Mouse (Mus musculus): Measurements from ENCODE around the gene Erbb4. TPM values are rescaled to one million over a fixed set of nuclear protein-coding genes. Genes with fewer than 3 reads are reported as not detected.

The Erbb4 gene
- total RNA-seq, 2 experiments from 2014 or later: 0.89 to 1.7 TPM

GRCm38 (mm10) chr1:69027816-69028215 lies 80.0 kb downstream of the Erbb4 start:
- DNase-seq (ENCODE audit: low spot score in 2 of 2): no peak

GRCm38 (mm10) chr1:69024858-69025257 lies 83.0 kb downstream of the Erbb4 start:
- DNase-seq (ENCODE audit: low spot score in 2 of 2): no peak

GRCm38 (mm10) chr1:69023157-69023925 lies 84.5 kb downstream of the Erbb4 start:
- no peak for DNase-seq (ENCODE audit: low spot score in 2 of 2)

- no peak for DNase-seq (ENCODE audit: low spot score in 2 of 2)
These were observed 97.9 kb downstream of the Erbb4 start for GRCm38 (mm10) chr1:69009800-69010505.

GRCm38 (mm10) chr1:69001371-69001770 lies 106.5 kb downstream of the Erbb4 start:
- no peak for DNase-seq (ENCODE audit: low spot score in 2 of 2)

- DNase-seq (ENCODE audit: low spot score in 2 of 2): no peak
These were observed 128.6 kb downstream of the Erbb4 start for GRCm38 (mm10) chr1:68979251-68979650.

- DNase-seq (ENCODE audit: low spot score in 2 of 2): no peak
These were observed 129.3 kb downstream of the Erbb4 start for GRCm38 (mm10) chr1:68978571-68978970.

- DNase-seq (ENCODE audit: low spot score in 2 of 2): no peak
These were observed 134.3 kb downstream of the Erbb4 start for GRCm38 (mm10) chr1:68973355-68974127.

- no peak for DNase-seq (ENCODE audit: low spot score in 2 of 2)
These were observed 143.7 kb downstream of the Erbb4 start for GRCm38 (mm10) chr1:68964127-68964526.

GRCm38 (mm10) chr1:68961365-68962116 lies 146.3 kb downstream of the Erbb4 start:
- DNase-seq (ENCODE audit: low spot score in 2 of 2): no peak

- no peak for DNase-seq (ENCODE audit: low spot score in 2 of 2)
These were observed 150.9 kb downstream of the Erbb4 start for GRCm38 (mm10) chr1:68956766-68957533.

GRCm38 (mm10) chr1:68955482-68955881 lies 152.4 kb downstream of the Erbb4 start:
- no peak for DNase-seq (ENCODE audit: low spot score in 2 of 2)

GRCm38 (mm10) chr1:68943141-68943540 lies 164.7 kb downstream of the Erbb4 start:
- DNase-seq (ENCODE audit: low spot score in 2 of 2): no peak

GRCm38 (mm10) chr1:68934804-68935203 lies 173.1 kb downstream of the Erbb4 start:
- DNase-seq (ENCODE audit: low spot score in 2 of 2): no peak

- no peak for DNase-seq (ENCODE audit: low spot score in 2 of 2)
These were observed 174.4 kb downstream of the Erbb4 start for GRCm38 (mm10) chr1:68933330-68934065.

GRCm38 (mm10) chr1:68917828-68918227 lies 190.0 kb downstream of the Erbb4 start:
- no peak for DNase-seq (ENCODE audit: low spot score in 2 of 2)

GRCm38 (mm10) chr1:68892041-68892440 lies 215.8 kb downstream of the Erbb4 start:
- no peak for DNase-seq (ENCODE audit: low spot score in 2 of 2)

GRCm38 (mm10) chr1:68886823-68887222 lies 221.0 kb downstream of the Erbb4 start:
- no peak for DNase-seq (ENCODE audit: low spot score in 2 of 2)

GRCm38 (mm10) chr1:68874954-68875353 lies 232.9 kb downstream of the Erbb4 start:
- no peak for DNase-seq (ENCODE audit: low spot score in 2 of 2)

GRCm38 (mm10) chr1:68873635-68874020 lies 234.2 kb downstream of the Erbb4 start:
- DNase-seq (ENCODE audit: low spot score in 2 of 2): no peak
